Mouse (Mus musculus) lung, postnatal 0 days (tissue): ENCODE results near the gene Epor. TPM values are rescaled to one million over a fixed set of nuclear protein-coding genes. Genes with fewer than 3 reads are reported as not detected.

Source experiments
- ATAC-seq: fragments of 200-750 bp; cut with Nextera tagmentation; 2 replicates; pipeline ENCODE4 v1.8.0; 2017; ENCODE audit warnings: moderate library complexity
- DNase-seq: peaks from one replicate; pipeline ENCODE4 v3.0.0-alpha.2; 2016; ENCODE audit warnings: low spot score
- H3K27ac ChIP-seq: fragments of 300-500 bp; sonication (generic); 2 replicates; pipeline ENCODE4 v1.5.1; 2014; ENCODE audit warnings: antibody characterized with exemption, mild to moderate bottlenecking, low read length, mixed read lengths
- H3K27me3 ChIP-seq: fragments of 300-500 bp; sonication (generic); replicated peaks from 2 replicates; pipeline ENCODE4 v1.6.1; 2014; ENCODE audit warnings: low read length, mixed read lengths; ENCODE audit not compliant: insufficient read depth
- H3K36me3 ChIP-seq: fragments of 300-500 bp; sonication (generic); 2 replicates; pipeline ENCODE4 v1.6.1; 2014; ENCODE audit warnings: low read length, mixed read lengths; ENCODE audit not compliant: insufficient read depth
- H3K4me1 ChIP-seq: fragments of 300-500 bp; sonication (generic); 2 replicates; pipeline ENCODE4 v1.6.1; 2014; ENCODE audit warnings: antibody characterized with exemption, low read depth, low read length, mixed read lengths; ENCODE audit not compliant: insufficient read depth
- H3K4me2 ChIP-seq: fragments of 300-500 bp; sonication (generic); replicated peaks from 2 replicates; pipeline ENCODE4 v1.6.1; 2014; ENCODE audit warnings: low read depth, mild to moderate bottlenecking, low read length, moderate library complexity, mixed read lengths
- H3K4me3 ChIP-seq: fragments of 300-500 bp; sonication (generic); 2 replicates; pipeline ENCODE4 v1.5.1; 2014; ENCODE audit warnings: low read depth, low read length
- H3K9ac ChIP-seq: fragments of 300-500 bp; sonication (generic); replicated peaks from 2 replicates; pipeline ENCODE4 v1.6.1; 2014; ENCODE audit warnings: low read depth, mild to moderate bottlenecking
- H3K9me3 ChIP-seq: fragments of 300-500 bp; sonication (generic); 2 replicates; pipeline ENCODE4 v1.6.1; 2016; ENCODE audit warnings: low read length, mixed read lengths
- CTCF ChIP-seq: IDR thresholded peaks from 2 replicates; pipeline ENCODE4 v1.5.1; 2016; ENCODE audit warnings: antibody characterized with exemption, mild to moderate bottlenecking
- EP300 ChIP-seq: IDR thresholded peaks from 2 replicates; pipeline ENCODE4 v1.6.1; 2016; ENCODE audit warnings: antibody characterized with exemption, mild to moderate bottlenecking, control low read depth
- WGBS: fragments of 180-500 bp; shearing (Covaris S2); extraction: QIAGEN DNeasy Blood & Tissue Kit; methylation state at CpG from one replicate; pipeline ENCODE4 v1.1.7; 2014; 5-methylcytosine and 5-hydroxymethylcytosine counted together
- polyA plus RNA-seq: library from polyadenylated mRNA; unstranded; fragments of >200 nt; fragmentation: Nextera tagmentation; extraction: Ambion mirVana; gene quantifications from 2 replicates; pipeline ENCODE4 v1.2.1, GENCODE M21; 2015

Epor gene
- polyA plus RNA-seq, 1 experiment from 2014 or later, result 7.4 TPM

- Histone ChIP-seq H3K4me1 (peaks cover 19% of the 10 kb centered on the region), H3K27ac (peak overlapping the region; percentile 89), H3K36me3 (no peaks in the 10 kb centered on the region), H3K9me3 (no peaks in the 10 kb centered on the region), H3K27me3 (no peaks in the 10 kb centered on the region), H3K9ac (no peak overlapping the region), H3K4me2 (peak overlapping the region; percentile 63; the same call in 1 of the 2 replicates), H3K4me3 (no peak overlapping the region)
- peak; percentile 49 for DNase-seq
- 68% methylated on average over 6 of the region's 6 CpGs for WGBS
- ATAC-seq, result no peak
- TF ChIP-seq EP300 (no peak), CTCF (no peak)
These were observed 37.2 kb downstream of the Epor start for GRCm38 (mm10) chr9:21926155-21926554.

DNA sequence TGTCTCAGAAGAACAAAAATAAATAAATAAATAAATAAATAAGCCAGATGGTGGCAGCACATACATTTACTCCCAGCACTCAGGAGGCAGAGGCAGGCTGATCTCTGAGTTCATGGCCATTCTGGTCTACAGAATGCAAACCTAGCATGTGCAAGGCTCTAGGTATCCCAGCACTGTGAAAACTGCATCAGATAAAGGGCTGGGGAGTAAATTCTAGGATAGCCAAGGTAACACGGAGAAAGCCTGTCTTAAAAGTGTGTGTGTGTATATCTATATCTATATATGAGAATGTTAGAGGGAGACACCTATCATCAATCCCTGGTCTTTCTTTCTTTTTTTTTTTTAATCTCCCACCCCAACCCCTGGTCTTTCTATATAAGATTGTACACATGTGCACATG is 37.8 kb downstream of the Epor start:
- 96% methylated on average over 1 of the region's 1 CpGs for WGBS

DNA sequence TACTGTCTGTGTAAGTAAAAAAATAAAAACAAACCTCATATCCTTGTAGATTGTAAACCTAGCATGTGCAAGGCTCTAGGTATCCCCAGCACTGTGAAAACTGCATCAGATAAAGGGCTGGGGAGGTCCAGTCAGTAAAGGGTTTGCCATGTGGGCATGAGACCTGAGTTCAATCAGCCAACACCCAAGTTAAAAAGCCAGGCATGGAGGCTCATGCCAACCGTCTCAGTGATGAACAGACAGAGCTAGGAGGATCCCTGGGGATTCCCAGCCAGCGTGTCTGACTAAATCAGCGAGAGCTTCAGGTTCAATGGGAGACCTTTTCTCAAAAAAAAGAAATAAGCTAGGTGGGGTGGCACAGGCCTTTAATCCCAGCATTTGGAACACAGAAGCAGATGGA is 38.3 kb downstream of the Epor start:
- H3K27ac ChIP-seq, result 0 out of 2 replicates have a peak overlapping the region, but pooled peaks have one; percentile 79

More for the DNA sequence above, 37.8 kb downstream of the Epor start:
- peaks cover 19% of the 10 kb centered on the region for H3K4me1 ChIP-seq
- H3K27me3 ChIP-seq, result no peaks in the 10 kb centered on the region
- H3K27ac ChIP-seq, result no peak overlapping the region
- no peak overlapping the region for H3K4me2 ChIP-seq
- no peak for ATAC-seq
- no peak overlapping the region for H3K9ac ChIP-seq
- no peak for TF ChIP-seq EP300
- no peak for TF ChIP-seq CTCF
- no peak for DNase-seq
- H3K9me3 ChIP-seq, result no peaks in the 10 kb centered on the region
- no peak overlapping the region for H3K4me3 ChIP-seq
- no peaks in the 10 kb centered on the region for H3K36me3 ChIP-seq

GRCm38 (mm10) chr9:21924099-21924493 is 39.2 kb downstream of the Epor start:
- Histone ChIP-seq H3K4me3 (no peak overlapping the region), H3K4me1 (peaks cover 19% of the 10 kb centered on the region), H3K27me3 (no peaks in the 10 kb centered on the region), H3K9ac (no peak overlapping the region), H3K36me3 (no peaks in the 10 kb centered on the region), H3K9me3 (no peaks in the 10 kb centered on the region), H3K27ac (peak overlapping the region; percentile 86), H3K4me2 (no peak overlapping the region)
- DNase-seq (peak; percentile 98), ATAC-seq (peak; percentile 90)
- 16% methylated on average over 6 of the region's 6 CpGs for WGBS
- TF ChIP-seq EP300, result peak; percentile 97
- TF ChIP-seq CTCF, result no peak

More for the DNA sequence above, 38.3 kb downstream of the Epor start:
- TF ChIP-seq CTCF (no peak), EP300 (no peak)
- Histone ChIP-seq H3K9ac (no peak overlapping the region), H3K27me3 (no peaks in the 10 kb centered on the region), H3K4me2 (no peak overlapping the region), H3K4me3 (no peak overlapping the region), H3K36me3 (no peaks in the 10 kb centered on the region), H3K4me1 (peaks cover 19% of the 10 kb centered on the region), H3K9me3 (no peaks in the 10 kb centered on the region)
- WGBS, result 95% methylated on average over 3 of the region's 3 CpGs
- no peak for ATAC-seq
- DNase-seq, result no peak

DNA sequence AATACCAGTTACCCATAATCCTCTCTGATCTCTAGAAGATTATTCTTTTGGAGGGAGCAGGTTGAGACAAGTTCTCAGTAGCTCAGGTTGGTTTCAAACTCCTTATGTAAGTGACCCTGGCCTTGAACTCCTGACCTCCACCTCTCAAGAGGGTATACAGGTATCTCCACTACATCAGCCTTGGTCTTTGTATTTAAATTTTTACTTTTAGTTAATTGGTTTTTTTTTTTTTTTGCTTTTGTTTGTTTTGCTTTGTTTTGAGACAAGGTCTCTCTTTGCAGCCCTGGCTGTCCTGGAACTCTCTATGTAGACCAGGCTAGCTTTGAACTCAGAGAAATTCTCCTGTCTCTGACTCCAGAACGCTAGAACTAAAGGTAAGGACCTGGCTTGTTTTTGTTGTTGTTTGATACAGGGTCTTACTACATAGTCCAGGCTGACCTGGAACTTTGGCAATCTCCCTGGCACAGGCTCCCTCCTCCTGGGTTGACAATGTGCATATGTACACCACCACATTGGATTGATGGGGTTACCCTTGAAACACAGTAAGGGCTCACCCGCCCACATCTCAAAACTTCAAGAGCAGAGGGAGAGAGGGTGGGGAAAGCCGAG is 39.7 kb downstream of the Epor start:
- Histone ChIP-seq H3K27me3 (no peaks in the 10 kb centered on the region), H3K9ac (no peak overlapping the region), H3K4me1 (peaks cover 22% of the 10 kb centered on the region), H3K9me3 (no peaks in the 10 kb centered on the region), H3K27ac (peak overlapping the region; percentile 86), H3K36me3 (no peaks in the 10 kb centered on the region), H3K4me2 (no peak overlapping the region), H3K4me3 (no peak overlapping the region)
- ATAC-seq (no peak), DNase-seq (no peak)
- WGBS, result 16% methylated on average over 3 of the region's 3 CpGs
- TF ChIP-seq CTCF, result no peak
- TF ChIP-seq EP300, result no peak

- H3K27ac ChIP-seq, result peak overlapping the region; percentile 86
- TF ChIP-seq CTCF (no peak), EP300 (no peak)
These were observed 40.3 kb downstream of the Epor start for GRCm38 (mm10) chr9:21923036-21923435.

More at GRCm38 (mm10) chr9:21923036-21923435, 40.3 kb downstream of the Epor start:
- ATAC-seq (no peak), DNase-seq (no peak)
- Histone ChIP-seq H3K9me3 (no peaks in the 10 kb centered on the region), H3K9ac (no peak overlapping the region), H3K4me3 (no peak overlapping the region), H3K4me1 (peaks cover 22% of the 10 kb centered on the region), H3K36me3 (no peaks in the 10 kb centered on the region), H3K27me3 (no peaks in the 10 kb centered on the region), H3K4me2 (no peak overlapping the region)
- WGBS, result 93% methylated on average over 4 of the region's 4 CpGs
